Mouse (Mus musculus) cerebellum, postnatal 10 days (tissue): Measurements from ENCODE around the gene Bpifb9b.
A peak's percentile ranks its signal among the peaks of the same experiment; 100 is the strongest.
"Not testable (repeated sequence)": the region's sequence is repeated elsewhere in the genome, so short reads cannot be mapped to it uniquely, and the experiment has no call there.

Experiments used
- DNase-seq, 2 experiments: peaks; one replicate each; pipeline ENCODE4 v3.0.0; 2021; ENCODE audit warnings: mixed read lengths in 2 of 2

The Bpifb9b gene

DNA sequence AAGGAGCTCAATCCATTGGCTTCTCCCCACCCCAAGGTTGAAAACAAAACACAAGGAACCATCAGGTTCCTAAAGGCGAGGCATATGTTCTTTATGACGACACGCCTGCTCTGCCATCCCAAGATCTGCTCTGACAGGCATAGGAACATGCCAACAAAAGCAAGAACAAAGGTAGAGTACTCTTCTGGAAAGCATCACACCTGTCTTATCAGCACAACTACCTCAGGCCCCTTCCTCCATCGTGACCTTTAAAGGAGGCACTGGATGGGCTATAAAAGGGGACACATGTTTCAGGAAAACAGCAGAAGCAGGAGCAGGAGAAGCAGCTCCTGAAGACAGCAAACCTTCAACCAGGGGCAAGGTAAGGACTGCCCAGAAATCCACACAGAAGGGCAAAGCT lies at the start of gene Bpifb9b:
Bpifb9b (plus strand) TSS at position 301 of the 400 bp plus-strand sequence.
- not testable (repeated sequence) for DNase-seq

DNA sequence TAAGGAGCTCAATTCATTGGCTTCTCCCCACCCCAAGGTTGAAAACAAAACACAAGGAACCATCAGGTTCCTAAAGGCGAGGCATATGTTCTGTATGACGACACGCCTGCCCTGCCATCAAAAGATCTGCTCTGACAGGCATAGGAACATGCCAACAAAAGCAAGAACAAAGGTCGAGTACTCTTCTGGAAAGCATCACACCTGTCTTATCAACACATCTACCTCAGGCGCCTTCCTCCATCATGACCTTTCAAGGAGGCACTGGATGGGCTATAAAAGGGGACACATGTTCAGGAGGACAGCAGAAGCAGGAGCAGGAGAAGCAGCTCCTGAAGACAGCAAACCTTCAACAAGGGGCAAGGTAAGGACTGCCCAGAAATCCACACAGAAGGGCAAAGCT lies 49.5 kb upstream of the Bpifb9b start, which contains the start of gene Bpifb9a:
Bpifb9a (plus strand) TSS at position 301 of the 400 bp plus-strand sequence.
- DNase-seq: not testable (repeated sequence)

DNA sequence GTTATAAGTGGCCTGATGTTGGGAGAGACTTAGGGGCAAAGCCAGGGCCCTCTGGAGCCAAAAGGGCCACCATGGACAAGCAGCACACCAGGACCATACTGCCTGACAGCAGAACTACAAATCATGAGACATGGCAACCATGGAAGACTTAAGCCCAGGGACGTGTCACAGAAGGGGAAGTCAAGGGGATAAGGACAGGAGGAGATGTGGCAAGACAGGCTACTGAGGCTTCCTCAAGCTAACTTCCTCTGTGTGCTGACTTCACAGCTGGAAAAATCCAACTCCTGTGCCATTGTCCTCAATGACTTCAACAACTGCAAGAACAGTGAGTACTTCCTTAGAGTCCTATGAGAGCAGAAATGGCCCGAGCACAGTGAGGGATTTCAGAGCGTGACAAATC lies 42.6 kb upstream of the Bpifb9b start:
- DNase-seq: not testable (repeated sequence)

DNA sequence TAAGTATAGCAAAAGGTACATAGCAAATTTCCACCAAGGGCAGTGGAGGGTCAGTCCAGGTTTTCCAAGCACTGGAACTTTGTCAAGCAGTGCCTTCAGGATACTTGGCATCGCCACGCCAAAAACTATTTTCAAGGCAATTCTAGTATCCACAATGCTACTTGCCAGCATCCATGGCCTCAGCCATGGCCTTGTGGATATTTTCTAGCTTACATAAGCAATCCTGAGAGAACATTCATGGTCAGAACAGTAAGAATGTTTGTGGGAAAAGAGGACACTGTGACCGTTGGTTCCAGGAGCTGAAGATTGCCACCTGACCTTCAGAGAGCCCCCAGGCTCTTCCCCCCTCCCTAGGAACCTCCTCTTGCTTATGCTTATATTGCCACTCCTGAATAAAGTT lies 15.2 kb upstream of the Bpifb9b start:
- not testable (repeated sequence) for DNase-seq

DNA sequence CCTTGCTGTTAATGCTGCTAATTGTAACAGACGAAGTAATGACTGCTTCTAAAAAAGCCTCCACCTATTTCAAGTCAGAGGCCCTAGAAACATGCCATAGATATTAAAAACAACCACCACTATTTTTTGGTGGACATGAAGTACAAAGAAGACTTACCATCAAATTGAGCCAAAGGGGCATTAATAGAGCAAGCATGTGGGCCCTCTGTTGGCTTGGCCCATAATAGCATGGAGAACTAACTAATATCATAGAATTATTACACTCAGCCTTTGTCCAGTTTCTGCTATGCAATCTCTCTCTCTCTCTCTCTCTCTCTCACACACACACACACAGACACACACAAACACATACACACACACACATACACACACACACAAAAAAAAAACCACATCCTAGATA lies 14.2 kb upstream of the Bpifb9b start:
- peak; percentile 43 to 48 for DNase-seq

DNA sequence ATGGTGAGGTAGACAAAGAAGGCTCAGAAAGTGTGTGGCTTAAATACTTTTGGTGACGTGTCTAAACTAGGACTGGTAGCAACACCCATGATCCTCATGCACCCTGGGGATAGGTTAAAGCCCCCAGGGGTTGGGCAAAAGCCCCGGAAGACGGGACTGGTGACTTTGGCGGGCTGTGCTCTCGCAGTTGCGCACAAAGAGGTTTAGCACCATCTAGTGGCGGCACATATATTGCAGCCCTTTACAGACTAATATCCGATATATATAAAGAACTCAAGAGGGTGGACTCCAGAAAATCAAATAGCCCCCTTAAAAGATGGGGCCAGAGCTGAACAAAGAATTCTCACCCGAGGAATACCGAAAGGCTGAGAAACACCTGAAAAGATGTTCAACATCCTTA lies 12.3 kb upstream of the Bpifb9b start:
- DNase-seq: peak; percentile 74 to 80

DNA sequence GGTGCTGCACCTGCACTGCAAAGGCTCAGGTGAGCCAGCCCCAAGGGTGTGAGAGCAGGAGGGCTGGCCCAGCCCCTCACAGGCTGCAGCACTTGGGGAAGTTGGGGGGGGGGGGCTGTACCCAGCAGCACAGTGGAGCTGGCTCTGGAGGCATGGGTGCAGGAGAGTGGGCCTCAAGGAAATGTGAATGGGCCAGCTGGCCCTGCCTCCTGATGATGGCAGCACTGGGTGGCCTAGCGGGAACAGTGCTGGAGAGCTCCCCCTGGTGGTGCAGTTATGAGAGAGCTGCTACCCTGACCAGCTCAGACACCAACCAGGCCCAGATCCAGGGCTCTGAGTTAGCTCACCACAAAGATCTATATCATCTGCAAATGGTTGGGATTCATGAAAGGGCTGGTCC lies 6.5 kb upstream of the Bpifb9b start:
- peak; percentile 88 to 90 for DNase-seq

DNA sequence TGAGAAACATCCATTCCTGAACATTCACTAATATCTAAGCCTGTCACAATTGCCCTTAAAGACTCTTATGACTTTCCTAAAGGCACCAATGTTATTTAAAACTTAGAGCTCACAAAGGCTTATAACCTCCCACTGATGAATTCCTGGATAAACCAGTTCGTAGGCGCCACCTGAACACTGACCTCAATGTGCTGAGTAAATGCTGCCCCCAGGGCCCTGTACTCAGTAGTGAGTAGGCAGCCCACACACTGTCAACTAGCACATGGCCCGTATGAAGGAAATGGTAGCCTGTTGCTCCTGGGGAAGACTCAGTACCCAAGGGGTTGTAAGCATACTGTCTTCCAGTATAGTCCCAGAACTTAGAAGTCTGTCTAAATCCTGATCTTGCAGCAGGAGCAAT lies 5.3 kb upstream of the Bpifb9b start:
- DNase-seq: no peak

DNA sequence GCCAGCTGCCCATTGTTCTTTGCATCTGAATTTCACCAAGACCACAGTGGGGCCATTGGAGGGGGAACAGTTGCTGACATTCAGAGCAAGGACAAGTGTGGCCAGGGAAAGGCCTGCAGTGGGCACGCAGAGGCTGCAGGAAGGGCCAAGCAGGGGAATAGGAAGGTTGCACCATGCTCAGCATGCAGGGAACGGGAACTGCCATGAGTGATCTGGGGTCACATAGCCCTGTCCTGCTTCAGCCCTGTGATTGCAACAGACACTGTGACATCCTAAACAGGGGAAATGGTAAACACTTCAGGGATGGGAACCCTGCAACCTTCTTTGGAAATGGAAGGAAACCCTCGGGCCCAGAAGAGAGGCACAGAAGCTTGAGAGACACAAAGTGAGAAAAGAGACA lies 2.4 kb upstream of the Bpifb9b start:
- DNase-seq: not testable (repeated sequence)

DNA sequence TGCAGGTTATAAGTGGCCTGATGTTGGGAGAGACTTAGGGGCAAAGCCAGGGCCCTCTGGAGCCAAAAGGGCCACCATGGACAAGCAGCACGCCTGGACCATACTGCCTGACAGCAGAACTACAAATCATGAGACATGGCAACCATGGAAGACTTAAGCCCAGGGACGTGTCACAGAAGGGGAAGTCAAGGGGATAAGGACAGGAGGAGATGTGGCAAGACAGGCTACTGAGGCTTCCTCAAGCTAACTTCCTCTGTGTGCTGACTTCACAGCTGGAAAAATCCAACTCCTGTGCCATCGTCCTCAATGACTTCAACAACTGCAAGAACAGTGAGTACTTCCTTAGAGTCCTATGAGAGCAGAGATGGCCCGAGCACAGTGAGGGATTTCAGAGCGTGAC lies 6.7 kb downstream of the Bpifb9b start:
- not testable (repeated sequence) for DNase-seq

DNA sequence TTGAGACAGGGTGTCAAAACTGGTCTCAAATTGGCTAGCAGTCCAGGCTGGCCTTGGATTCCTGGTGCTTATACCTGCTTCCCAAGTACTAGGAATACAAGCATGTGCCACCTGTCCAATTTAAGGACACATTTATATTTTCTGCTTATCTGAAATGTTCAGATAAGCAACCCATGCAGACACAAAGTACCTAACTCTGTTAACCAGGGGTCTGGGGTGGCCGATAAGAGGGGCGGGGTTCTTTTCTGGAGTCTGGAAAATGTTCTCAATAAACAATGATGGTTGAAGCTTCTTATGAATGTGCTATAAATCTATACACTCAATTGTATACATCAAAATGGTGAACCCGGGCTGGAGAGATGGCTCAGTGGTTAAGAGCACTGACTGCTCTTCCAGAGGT lies 19.8 kb downstream of the Bpifb9b start:
- DNase-seq: no peak

DNA sequence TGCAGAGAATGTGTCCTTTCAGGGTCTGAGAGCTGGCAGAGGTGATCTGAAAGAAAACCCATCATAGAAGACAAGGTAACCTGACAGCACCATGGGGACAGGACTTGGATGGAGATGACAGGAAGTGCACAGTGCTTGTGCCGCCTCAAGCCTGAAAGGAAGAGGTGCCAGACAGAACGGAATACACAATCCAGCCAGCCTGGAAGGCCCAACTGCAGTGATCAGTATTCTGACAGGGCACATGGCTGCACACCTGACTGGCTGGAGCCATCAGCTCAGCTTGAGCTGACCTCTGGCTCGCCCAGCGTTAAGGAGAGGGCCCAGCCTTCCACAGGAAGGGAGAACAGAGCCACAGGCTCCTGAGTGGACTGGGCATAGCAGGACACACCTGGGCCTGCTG lies 28.5 kb downstream of the Bpifb9b start:
- DNase-seq: no peak

DNA sequence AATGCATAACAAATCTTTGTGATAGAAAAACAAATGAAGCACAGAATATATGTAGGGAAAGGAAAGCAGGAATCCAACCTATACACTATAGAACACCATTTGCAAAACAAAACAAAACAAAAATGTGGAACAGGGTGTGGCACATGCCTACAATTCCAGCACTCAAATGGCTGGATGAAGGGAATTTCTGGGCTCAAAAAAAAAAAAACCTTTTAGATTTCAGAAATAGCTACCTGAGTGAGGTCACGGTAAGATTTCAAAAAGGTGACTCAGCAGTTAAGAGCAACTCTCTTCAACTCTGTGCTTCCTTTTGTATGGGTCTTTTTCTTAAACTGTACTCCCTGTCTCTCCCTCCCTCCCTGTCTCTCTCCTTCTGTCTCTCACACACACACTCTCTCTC lies 31.1 kb downstream of the Bpifb9b start:
- no peak for DNase-seq

DNA sequence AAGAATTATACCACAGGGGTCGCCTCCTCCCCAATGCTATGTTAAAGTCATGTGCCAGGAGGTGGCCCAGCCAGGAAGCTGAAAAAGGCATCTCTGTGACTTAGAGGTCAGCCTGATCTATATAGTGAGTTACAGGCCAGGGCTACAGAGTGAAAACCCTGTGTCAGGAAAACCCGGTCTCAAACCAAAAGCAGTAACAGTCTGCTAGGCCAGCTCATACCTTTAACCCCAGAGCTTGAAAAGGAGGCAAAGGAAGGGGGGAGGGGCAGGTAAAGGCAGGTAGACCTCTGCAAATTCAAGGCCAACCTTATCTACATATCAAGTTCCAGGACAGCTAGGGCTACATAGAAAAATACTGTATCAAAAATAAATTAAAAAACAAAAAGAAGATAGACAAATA lies 32.3 kb downstream of the Bpifb9b start:
- no peak for DNase-seq

DNA sequence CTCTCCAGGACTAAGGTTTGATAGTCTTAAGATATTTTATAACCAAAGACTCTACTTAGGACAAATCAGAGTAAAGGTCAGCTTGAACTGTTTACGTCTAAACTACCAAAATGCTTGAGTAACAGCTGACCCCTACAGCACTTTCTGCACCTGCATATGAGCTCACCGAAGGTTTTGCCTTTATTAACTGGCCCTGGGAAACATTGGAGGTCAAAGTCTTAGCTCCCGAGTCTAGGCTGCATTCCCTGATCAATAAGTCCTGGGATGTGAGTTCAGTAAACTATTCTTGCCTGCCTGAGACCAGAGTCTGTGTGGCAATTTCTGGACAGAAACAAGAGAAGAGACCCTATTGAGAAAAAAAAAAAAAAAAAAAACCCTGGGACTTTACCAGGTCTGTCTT lies 41.1 kb downstream of the Bpifb9b start:
- DNase-seq: no peak

DNA sequence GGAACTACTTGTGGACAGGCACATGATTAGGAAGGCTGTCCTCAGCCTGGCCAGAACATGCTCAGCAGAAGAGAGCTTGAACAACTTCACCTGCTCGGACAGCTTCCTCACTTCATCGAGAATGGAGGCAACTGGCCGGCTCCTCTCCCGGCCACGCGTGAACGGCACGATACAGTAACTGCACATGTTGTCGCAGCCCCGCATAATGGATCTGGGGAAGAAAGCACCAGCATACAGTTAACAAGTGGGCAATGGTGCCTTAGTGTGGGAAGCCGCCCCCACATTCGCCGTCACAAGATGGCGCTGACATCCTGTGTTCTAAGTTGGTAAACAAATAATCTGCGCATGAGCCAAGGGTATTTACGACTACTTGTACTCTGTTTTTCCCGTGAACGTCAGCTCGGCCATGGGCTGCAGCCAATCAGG lies 47.0 kb downstream of the Bpifb9b start:
- DNase-seq: not testable (repeated sequence)

DNA sequence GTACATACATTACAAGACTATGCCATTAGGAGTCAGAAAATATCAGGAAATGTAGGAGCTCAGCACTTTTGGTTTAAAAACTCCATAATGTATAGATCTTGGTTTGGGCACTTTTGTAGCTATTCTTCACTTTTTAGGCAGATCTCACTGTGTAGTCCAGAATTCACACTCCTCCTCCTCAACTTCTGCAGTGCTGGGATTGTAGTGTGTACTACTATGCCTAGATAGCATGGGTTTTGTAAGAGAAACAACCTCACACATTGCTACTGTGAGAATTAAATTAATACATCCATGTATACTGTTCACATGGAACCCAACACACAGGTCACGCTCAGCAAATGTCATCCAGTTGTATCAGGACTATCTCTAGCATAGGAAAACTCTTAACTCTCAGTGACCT lies 60.5 kb downstream of the Bpifb9b start:
- no peak for DNase-seq
